Mouse (Mus musculus): Measurements from ENCODE around the gene Ddx5.
"Not testable (repeated sequence)": the region's sequence is repeated elsewhere in the genome, so short reads cannot be mapped to it uniquely, and the experiment has no call there.

The Ddx5 gene

GRCm38 (mm10) chr11:106762139-106762799 lies 26.7 kb downstream of the Ddx5 start:
- peak; percentile 67 to 83 for DNase-seq (ENCODE audit: low spot score in 2 of 2)

GRCm38 (mm10) chr11:106760511-106760910 lies 28.5 kb downstream of the Ddx5 start:
- no peak for DNase-seq (ENCODE audit: low spot score in 2 of 2)

- DNase-seq (ENCODE audit: low spot score in 2 of 2), result peak in 1 of 2 experiments; percentile 53
Measured at GRCm38 (mm10) chr11:106759028-106759427, 30.0 kb downstream of the Ddx5 start.

GRCm38 (mm10) chr11:106755583-106755982 lies 33.4 kb downstream of the Ddx5 start:
- DNase-seq (ENCODE audit: low spot score in 2 of 2), result no peak

GRCm38 (mm10) chr11:106753314-106753713 lies 35.7 kb downstream of the Ddx5 start:
- no peak for DNase-seq (ENCODE audit: low spot score in 2 of 2)

GRCm38 (mm10) chr11:106752103-106752502 lies 36.9 kb downstream of the Ddx5 start:
- DNase-seq (ENCODE audit: low spot score in 2 of 2), result peak; percentile 59 to 67

- peak; percentile 14 to 32 for DNase-seq (ENCODE audit: low spot score in 2 of 2)
Measured at GRCm38 (mm10) chr11:106751039-106752018, 37.7 kb downstream of the Ddx5 start, which contains the start of gene Milr1. Gene Milr1, plus strand, starts transcription at chr11:106751226.

GRCm38 (mm10) chr11:106750121-106750751 lies 38.7 kb downstream of the Ddx5 start, which contains the start of gene Pecam1:
Gene Pecam1, minus strand, starts transcription at chr11:106750628.
- peak; percentile 36 to 70 for DNase-seq (ENCODE audit: low spot score in 2 of 2)

GRCm38 (mm10) chr11:106749557-106750120 lies 39.3 kb downstream of the Ddx5 start:
- DNase-seq (ENCODE audit: low spot score in 2 of 2), result not testable (repeated sequence)

- no peak for DNase-seq (ENCODE audit: low spot score in 2 of 2)
Measured at GRCm38 (mm10) chr11:106744949-106745348, 44.0 kb downstream of the Ddx5 start.

GRCm38 (mm10) chr11:106742388-106742841 lies 46.6 kb downstream of the Ddx5 start:
- peak in 1 of 2 experiments; percentile 37 for DNase-seq (ENCODE audit: low spot score in 2 of 2)

- DNase-seq (ENCODE audit: low spot score in 2 of 2), result no peak
Measured at GRCm38 (mm10) chr11:106741826-106742225, 47.2 kb downstream of the Ddx5 start.

- no peak for DNase-seq (ENCODE audit: low spot score in 2 of 2)
Measured at GRCm38 (mm10) chr11:106741232-106741631, 47.8 kb downstream of the Ddx5 start.

GRCm38 (mm10) chr11:106740724-106741123 lies 48.3 kb downstream of the Ddx5 start:
- not testable (repeated sequence) for DNase-seq (ENCODE audit: low spot score in 2 of 2)

GRCm38 (mm10) chr11:106739116-106739515 lies 49.9 kb downstream of the Ddx5 start:
- no peak for DNase-seq (ENCODE audit: low spot score in 2 of 2)

GRCm38 (mm10) chr11:106737178-106737621 lies 51.8 kb downstream of the Ddx5 start:
- no peak for DNase-seq (ENCODE audit: low spot score in 2 of 2)

GRCm38 (mm10) chr11:106736614-106737013 lies 52.4 kb downstream of the Ddx5 start:
- DNase-seq (ENCODE audit: low spot score in 2 of 2), result no peak

- DNase-seq (ENCODE audit: low spot score in 2 of 2), result no peak
Measured at GRCm38 (mm10) chr11:106730714-106731113, 58.3 kb downstream of the Ddx5 start.

Data from natural killer cell, adult 2 months (primary cell).